Mouse (Mus musculus) ES-Bruce4 (cell line): ENCODE data around the gene Casc3.

Experiments
- CTCF ChIP-seq: IDR thresholded peaks from one replicate; pipeline ENCODE4 v1.8.1; 2011; ENCODE audit warnings: low read depth, low read length
- POLR2A ChIP-seq: IDR thresholded peaks from one replicate; pipeline ENCODE4 v1.8.1; 2011; ENCODE audit warnings: low read length; ENCODE audit not compliant: insufficient read depth

GRCm38 (mm10) chr11:98839897-98840296 lies 35.2 kb downstream of the Casc3 start:
- TF ChIP-seq CTCF, result no peak
- no peak for TF ChIP-seq POLR2A
